Mouse (Mus musculus): ENCODE measurements around the gene Arntl2. TPM values are rescaled to one million over a fixed set of nuclear protein-coding genes. Genes with fewer than 3 reads are reported as not detected.

Gene Arntl2
- polyA plus RNA-seq, 1 experiment from 2014 or later, result 0.85 TPM

GRCm38 (mm10) chr6:146776610-146777389 lies 19.1 kb upstream of the Arntl2 start:
- Histone ChIP-seq H3K27ac (ENCODE audit: low read length) (no peak overlapping the region), H3K9me3 (ENCODE audit: low read length) (no peaks in the 10 kb centered on the region), H3K4me2 (replicated peaks; ENCODE audit: low read depth, low read length) (no peak overlapping the region), H3K27me3 (replicated peaks; ENCODE audit: insufficient read depth, low read length) (no peaks in the 10 kb centered on the region), H3K9ac (replicated peaks; ENCODE audit: low read depth) (no peak overlapping the region), H3K36me3 (ENCODE audit: insufficient read depth, low read length) (0 out of 2 replicates have a peak, but pooled peaks cover 4% of the 10 kb centered on the region), H3K4me1 (ENCODE audit: insufficient read depth, low read depth, low read length) (no peaks in the 10 kb centered on the region), H3K4me3 (ENCODE audit: low read depth, low read length) (no peak overlapping the region)
- ATAC-seq (peak; percentile 97), DNase-seq (ENCODE audit: low spot score) (peak; percentile 95)
- 22% methylated on average over 2 of the region's 2 CpGs for WGBS
- TF ChIP-seq CTCF (IDR thresholded peaks at IDR 0.05), result no peak
- TF ChIP-seq EP300 (IDR thresholded peaks at IDR 0.05), result peak; percentile 45; the same call in 1 of the 2 replicates

GRCm38 (mm10) chr6:146778055-146778454 lies 17.8 kb upstream of the Arntl2 start:
- DNase-seq (ENCODE audit: low spot score) (no peak), ATAC-seq (no peak)
- H3K4me3 ChIP-seq (ENCODE audit: low read depth, low read length), result no peak overlapping the region
- no peaks in the 10 kb centered on the region for H3K27me3 ChIP-seq (replicated peaks; ENCODE audit: insufficient read depth, low read length)
- no peaks in the 10 kb centered on the region for H3K36me3 ChIP-seq (ENCODE audit: insufficient read depth, low read length)
- WGBS, result 55% methylated on average over 3 of the region's 3 CpGs
- no peak overlapping the region for H3K4me2 ChIP-seq (replicated peaks; ENCODE audit: low read depth, low read length)
- H3K4me1 ChIP-seq (ENCODE audit: insufficient read depth, low read depth, low read length), result no peaks in the 10 kb centered on the region
- no peak overlapping the region for H3K27ac ChIP-seq (ENCODE audit: low read length)
- no peaks in the 10 kb centered on the region for H3K9me3 ChIP-seq (ENCODE audit: low read length)
- H3K9ac ChIP-seq (replicated peaks; ENCODE audit: low read depth), result no peak overlapping the region
- TF ChIP-seq EP300 (IDR thresholded peaks at IDR 0.05), result no peak
- TF ChIP-seq CTCF (IDR thresholded peaks at IDR 0.05), result no peak

GRCm38 (mm10) chr6:146781566-146781965 lies 14.3 kb upstream of the Arntl2 start:
- H3K36me3 ChIP-seq (ENCODE audit: insufficient read depth, low read length), result no peaks in the 10 kb centered on the region
- WGBS, result 74% methylated on average over 3 of the region's 3 CpGs

GRCm38 (mm10) chr6:146793527-146793926 lies 2.3 kb upstream of the Arntl2 start:
- ATAC-seq, result no peak
- Histone ChIP-seq H3K4me1 (ENCODE audit: insufficient read depth, low read depth, low read length) (peaks cover 4% of the 10 kb centered on the region; the same call in 1 of the 2 replicates), H3K36me3 (ENCODE audit: insufficient read depth, low read length) (no peaks in the 10 kb centered on the region), H3K9me3 (ENCODE audit: low read length) (no peaks in the 10 kb centered on the region), H3K4me3 (ENCODE audit: low read depth, low read length) (no peak overlapping the region), H3K27ac (ENCODE audit: low read length) (no peak overlapping the region), H3K27me3 (replicated peaks; ENCODE audit: insufficient read depth, low read length) (no peaks in the 10 kb centered on the region), H3K9ac (replicated peaks; ENCODE audit: low read depth) (no peak overlapping the region), H3K4me2 (replicated peaks; ENCODE audit: low read depth, low read length) (no peak overlapping the region)
- 54% methylated on average over 3 of the region's 3 CpGs for WGBS
- TF ChIP-seq CTCF (IDR thresholded peaks at IDR 0.05) (no peak), EP300 (IDR thresholded peaks at IDR 0.05) (no peak)
- peak; percentile 18 for DNase-seq (ENCODE audit: low spot score)

More at GRCm38 (mm10) chr6:146781566-146781965, 14.3 kb upstream of the Arntl2 start:
- ATAC-seq, result no peak
- no peak for DNase-seq (ENCODE audit: low spot score)
- Histone ChIP-seq H3K4me1 (ENCODE audit: insufficient read depth, low read depth, low read length) (no peaks in the 10 kb centered on the region), H3K9ac (replicated peaks; ENCODE audit: low read depth) (no peak overlapping the region), H3K4me2 (replicated peaks; ENCODE audit: low read depth, low read length) (no peak overlapping the region), H3K27me3 (replicated peaks; ENCODE audit: insufficient read depth, low read length) (no peaks in the 10 kb centered on the region), H3K27ac (ENCODE audit: low read length) (no peak overlapping the region), H3K4me3 (ENCODE audit: low read depth, low read length) (no peak overlapping the region), H3K9me3 (ENCODE audit: low read length) (no peaks in the 10 kb centered on the region)
- TF ChIP-seq EP300 (IDR thresholded peaks at IDR 0.05), result no peak
- no peak for TF ChIP-seq CTCF (IDR thresholded peaks at IDR 0.05)

GRCm38 (mm10) chr6:146795166-146795923 lies 510 bp upstream of the Arntl2 start:
- no peak for TF ChIP-seq CTCF (IDR thresholded peaks at IDR 0.05)
- no peak for TF ChIP-seq EP300 (IDR thresholded peaks at IDR 0.05)
- ATAC-seq, result peak; percentile 23
- Histone ChIP-seq H3K9me3 (ENCODE audit: low read length) (no peaks in the 10 kb centered on the region), H3K36me3 (ENCODE audit: insufficient read depth, low read length) (no peaks in the 10 kb centered on the region), H3K27ac (ENCODE audit: low read length) (no peak overlapping the region), H3K9ac (replicated peaks; ENCODE audit: low read depth) (peak overlapping the region; percentile 34; the same call in 1 of the 2 replicates), H3K4me3 (ENCODE audit: low read depth, low read length) (peak overlapping the region; percentile 48), H3K4me1 (ENCODE audit: insufficient read depth, low read depth, low read length) (peaks cover 4% of the 10 kb centered on the region; the same call in 1 of the 2 replicates), H3K27me3 (replicated peaks; ENCODE audit: insufficient read depth, low read length) (no peaks in the 10 kb centered on the region), H3K4me2 (replicated peaks; ENCODE audit: low read depth, low read length) (peak overlapping the region; percentile 93)
- peak; percentile 6 for DNase-seq (ENCODE audit: low spot score)
- 12% methylated on average over 22 of the region's 22 CpGs for whole genome bisulfite sequencing

- Histone ChIP-seq H3K36me3 (ENCODE audit: insufficient read depth, low read length) (no peaks in the 10 kb centered on the region), H3K27ac (ENCODE audit: low read length) (no peak overlapping the region), H3K4me2 (replicated peaks; ENCODE audit: low read depth, low read length) (no peak overlapping the region), H3K4me3 (ENCODE audit: low read depth, low read length) (no peak overlapping the region), H3K27me3 (replicated peaks; ENCODE audit: insufficient read depth, low read length) (no peaks in the 10 kb centered on the region), H3K4me1 (ENCODE audit: insufficient read depth, low read depth, low read length) (peaks cover 4% of the 10 kb centered on the region; the same call in 1 of the 2 replicates), H3K9ac (replicated peaks; ENCODE audit: low read depth) (no peak overlapping the region), H3K9me3 (ENCODE audit: low read length) (no peaks in the 10 kb centered on the region)
- no peak for ATAC-seq
- TF ChIP-seq CTCF (IDR thresholded peaks at IDR 0.05) (no peak), EP300 (IDR thresholded peaks at IDR 0.05) (no peak)
- no peak for DNase-seq (ENCODE audit: low spot score)
- WGBS, result 68% methylated on average over 5 of the region's 5 CpGs
Observed at GRCm38 (mm10) chr6:146797446-146797845, 1.6 kb downstream of the Arntl2 start.
